Mouse (Mus musculus): Measurements from ENCODE around the gene Cpa5. TPM values are rescaled to one million over a fixed set of nuclear protein-coding genes. Genes with fewer than 3 reads are reported as not detected.
A peak's percentile ranks its signal among the peaks of the same experiment; 100 is the strongest.

Gene Cpa5
- polyA plus RNA-seq, 1 experiment from 2014 or later, result 0.16 TPM

- H3K36me3 ChIP-seq (ENCODE audit: control insufficient read depth, insufficient read depth, low read length), result no peaks in the 10 kb centered on the region
- H3K9me3 ChIP-seq (ENCODE audit: control insufficient read depth, low read length), result no peaks in the 10 kb centered on the region
- H3K27ac ChIP-seq (replicated peaks), result no peak overlapping the region
- DNase-seq (ENCODE audit: low spot score) (no peak), ATAC-seq (ENCODE audit: low FRiP score, low TSS enrichment) (peak; percentile 51; the same call in 1 of the 2 replicates)
- H3K9ac ChIP-seq (ENCODE audit: low read length), result no peak overlapping the region
- no peak overlapping the region for H3K4me3 ChIP-seq (ENCODE audit: low read depth, low read length)
- TF ChIP-seq EP300 (optimal IDR thresholded peaks at IDR 0.05) (no peak), CTCF (IDR thresholded peaks at IDR 0.05; ENCODE audit: low read depth) (no peak)
- H3K4me1 ChIP-seq (replicated peaks; ENCODE audit: control insufficient read depth, insufficient read depth), result no peaks in the 10 kb centered on the region
- 69% methylated on average over 5 of the region's 5 CpGs for WGBS
- H3K27me3 ChIP-seq (ENCODE audit: control insufficient read depth, insufficient read depth, low read length), result no peaks in the 10 kb centered on the region
- no peak overlapping the region for H3K4me2 ChIP-seq (replicated peaks; ENCODE audit: low read depth)
Measured at GRCm38 (mm10) chr6:30570012-30570411, 40.8 kb upstream of the Cpa5 start.

- ATAC-seq (ENCODE audit: low FRiP score, low TSS enrichment), result 0 out of 2 replicates have a peak, but pooled peaks have one; percentile 51
Measured at GRCm38 (mm10) chr6:30572456-30573311, 38.1 kb upstream of the Cpa5 start.

GRCm38 (mm10) chr6:30573380-30573779 lies 37.4 kb upstream of the Cpa5 start:
- ATAC-seq (ENCODE audit: low FRiP score, low TSS enrichment), result no peak
- no peak for DNase-seq (ENCODE audit: low spot score)
- Histone ChIP-seq H3K4me1 (replicated peaks; ENCODE audit: control insufficient read depth, insufficient read depth) (no peaks in the 10 kb centered on the region), H3K9ac (ENCODE audit: low read length) (no peak overlapping the region), H3K4me3 (ENCODE audit: low read depth, low read length) (no peak overlapping the region), H3K36me3 (ENCODE audit: control insufficient read depth, insufficient read depth, low read length) (no peaks in the 10 kb centered on the region), H3K9me3 (ENCODE audit: control insufficient read depth, low read length) (no peaks in the 10 kb centered on the region), H3K4me2 (replicated peaks; ENCODE audit: low read depth) (no peak overlapping the region), H3K27me3 (ENCODE audit: control insufficient read depth, insufficient read depth, low read length) (no peaks in the 10 kb centered on the region), H3K27ac (replicated peaks) (no peak overlapping the region)
- 46% methylated on average over 5 of the region's 5 CpGs for WGBS
- TF ChIP-seq EP300 (optimal IDR thresholded peaks at IDR 0.05) (no peak), CTCF (IDR thresholded peaks at IDR 0.05; ENCODE audit: low read depth) (no peak)

More at GRCm38 (mm10) chr6:30572456-30573311, 38.1 kb upstream of the Cpa5 start:
- TF ChIP-seq EP300 (optimal IDR thresholded peaks at IDR 0.05) (no peak), CTCF (IDR thresholded peaks at IDR 0.05; ENCODE audit: low read depth) (no peak)
- DNase-seq (ENCODE audit: low spot score), result peak; percentile 39
- Histone ChIP-seq H3K27ac (replicated peaks) (0 out of 2 replicates have a peak overlapping the region, but pooled peaks have one; percentile 49), H3K4me1 (replicated peaks; ENCODE audit: control insufficient read depth, insufficient read depth) (no peaks in the 10 kb centered on the region), H3K36me3 (ENCODE audit: control insufficient read depth, insufficient read depth, low read length) (no peaks in the 10 kb centered on the region), H3K4me2 (replicated peaks; ENCODE audit: low read depth) (no peak overlapping the region), H3K9ac (ENCODE audit: low read length) (no peak overlapping the region), H3K9me3 (ENCODE audit: control insufficient read depth, low read length) (no peaks in the 10 kb centered on the region), H3K4me3 (ENCODE audit: low read depth, low read length) (no peak overlapping the region), H3K27me3 (ENCODE audit: control insufficient read depth, insufficient read depth, low read length) (no peaks in the 10 kb centered on the region)
- WGBS, result 47% methylated on average over 20 of the region's 20 CpGs

- no peak overlapping the region for H3K4me3 ChIP-seq (ENCODE audit: low read depth, low read length)
- ATAC-seq (ENCODE audit: low FRiP score, low TSS enrichment) (no peak), DNase-seq (ENCODE audit: low spot score) (no peak)
- H3K27ac ChIP-seq (replicated peaks), result no peak overlapping the region
- no peaks in the 10 kb centered on the region for H3K36me3 ChIP-seq (ENCODE audit: control insufficient read depth, insufficient read depth, low read length)
- no peak overlapping the region for H3K9ac ChIP-seq (ENCODE audit: low read length)
- WGBS, result 67% methylated on average over 1 of the region's 1 CpGs
- TF ChIP-seq CTCF (IDR thresholded peaks at IDR 0.05; ENCODE audit: low read depth), result no peak
- TF ChIP-seq EP300 (optimal IDR thresholded peaks at IDR 0.05), result no peak
- no peaks in the 10 kb centered on the region for H3K27me3 ChIP-seq (ENCODE audit: control insufficient read depth, insufficient read depth, low read length)
- no peaks in the 10 kb centered on the region for H3K9me3 ChIP-seq (ENCODE audit: control insufficient read depth, low read length)
- H3K4me1 ChIP-seq (replicated peaks; ENCODE audit: control insufficient read depth, insufficient read depth), result no peaks in the 10 kb centered on the region
- no peak overlapping the region for H3K4me2 ChIP-seq (replicated peaks; ENCODE audit: low read depth)
Measured at GRCm38 (mm10) chr6:30574945-30575344, 35.9 kb upstream of the Cpa5 start.

- no peaks in the 10 kb centered on the region for H3K4me1 ChIP-seq (replicated peaks; ENCODE audit: control insufficient read depth, insufficient read depth)
- DNase-seq (ENCODE audit: low spot score) (no peak), ATAC-seq (ENCODE audit: low FRiP score, low TSS enrichment) (no peak)
- peak overlapping the region; percentile 18; the same call in 1 of the 2 replicates for H3K27ac ChIP-seq (replicated peaks)
- WGBS, result 49% methylated on average over 17 of the region's 17 CpGs
- H3K4me3 ChIP-seq (ENCODE audit: low read depth, low read length), result no peak overlapping the region
- no peak overlapping the region for H3K4me2 ChIP-seq (replicated peaks; ENCODE audit: low read depth)
- H3K9me3 ChIP-seq (ENCODE audit: control insufficient read depth, low read length), result no peaks in the 10 kb centered on the region
- no peaks in the 10 kb centered on the region for H3K27me3 ChIP-seq (ENCODE audit: control insufficient read depth, insufficient read depth, low read length)
- H3K36me3 ChIP-seq (ENCODE audit: control insufficient read depth, insufficient read depth, low read length), result no peaks in the 10 kb centered on the region
- TF ChIP-seq CTCF (IDR thresholded peaks at IDR 0.05; ENCODE audit: low read depth) (no peak), EP300 (optimal IDR thresholded peaks at IDR 0.05) (no peak)
- no peak overlapping the region for H3K9ac ChIP-seq (ENCODE audit: low read length)
Measured at GRCm38 (mm10) chr6:30576477-30577203, 34.2 kb upstream of the Cpa5 start.

Measured in stomach, postnatal 0 days (tissue).